ENCODE assay signal across 8 mouse cellular contexts in the genomic region with DNA sequence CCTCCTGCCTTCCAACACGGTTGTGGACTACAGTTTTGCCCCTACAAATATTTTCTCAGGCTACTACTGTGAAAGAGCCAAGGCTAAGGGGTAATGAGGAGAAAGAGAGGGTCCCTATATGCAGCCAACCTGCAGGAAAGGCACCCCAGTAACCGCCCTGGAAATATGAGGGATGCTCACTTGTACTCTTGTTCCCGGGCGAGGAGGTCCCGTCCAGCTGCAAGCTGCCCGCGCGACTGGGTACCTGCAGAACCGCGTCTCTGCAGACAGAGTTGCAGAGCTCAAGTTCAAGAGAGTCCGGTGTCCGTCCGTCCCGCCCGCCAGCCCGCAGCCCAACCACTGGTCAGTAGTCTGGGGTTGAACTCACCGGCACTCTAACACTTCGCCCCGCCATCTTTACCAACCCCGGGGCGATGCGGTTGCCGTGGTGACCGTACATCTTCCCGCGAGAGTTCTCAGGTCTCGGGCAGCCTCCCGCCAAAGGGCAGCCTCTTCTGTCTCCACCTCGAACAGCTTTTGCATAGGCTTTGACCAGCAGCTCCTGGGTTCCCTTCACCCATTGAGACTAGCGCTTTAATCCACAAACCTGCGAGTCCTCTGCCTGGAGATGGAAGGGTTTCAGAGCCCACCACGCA. TPM values are rescaled to one million over a fixed set of nuclear protein-coding genes. Genes with fewer than 3 reads are reported as not detected.
DNase-seq lines count a peak whose midpoint lies in the region; ATAC-seq and TF ChIP-seq lines count a peak whose summit lies in the region.

No protein-coding gene starts in this region.

- peak; percentile 31; the same call in 1 of the 2 replicates for TF ChIP-seq POLR2A in limb, embryonic 14.5 days (IDR thresholded peaks at IDR 0.05; ENCODE audit: borderline replicate concordance, extremely low read depth, insufficient read depth, insufficient read length)

- H3K4me2 ChIP-seq in embryonic facial prominence, embryonic 13.5 days: peak overlapping the region; percentile 78
- H3K4me2 ChIP-seq in limb, embryonic 14.5 days (replicated peaks; ENCODE audit: low read depth, low read length, severe bottlenecking): peak overlapping the region; percentile 65
- H3K4me2 ChIP-seq in midbrain, postnatal 0 days (ENCODE audit: low read depth, low read length, poor library complexity, severe bottlenecking): peak overlapping the region; percentile 60

- peak overlapping the region; percentile 80 for H3K9ac ChIP-seq in embryonic facial prominence, embryonic 13.5 days
- peak overlapping the region; percentile 79 for H3K9ac ChIP-seq in limb, embryonic 14.5 days (ENCODE audit: low read depth, low read length, severe bottlenecking)
- H3K9ac ChIP-seq in midbrain, postnatal 0 days (replicated peaks; ENCODE audit: low read length, poor library complexity, severe bottlenecking): peak overlapping the region; percentile 75

- peak overlapping the region; percentile 89 for H3K27ac ChIP-seq in embryonic facial prominence, embryonic 13.5 days
- peak overlapping the region; percentile 63 for H3K27ac ChIP-seq in limb, embryonic 14.5 days (replicated peaks; ENCODE audit: low read depth, low read length)
- peak overlapping the region; percentile 84 for H3K27ac ChIP-seq in midbrain, postnatal 0 days (ENCODE audit: low read depth, low read length)

- under 1% methylated on average over 32 of the region's 32 CpGs for WGBS in embryonic facial prominence, embryonic 13.5 days
- WGBS in limb, embryonic 14.5 days: under 1% methylated on average over 32 of the region's 32 CpGs
- WGBS in midbrain, postnatal 0 days: under 1% methylated on average over 32 of the region's 32 CpGs

- peaks cover 9% of the 10 kb centered on the region for H3K36me3 ChIP-seq in embryonic facial prominence, embryonic 13.5 days
- no peaks in the 10 kb centered on the region for H3K36me3 ChIP-seq in limb, embryonic 14.5 days (ENCODE audit: control insufficient read depth, insufficient read depth, low read length)
- H3K36me3 ChIP-seq in midbrain, postnatal 0 days (ENCODE audit: insufficient read depth, low read length): no peaks in the 10 kb centered on the region; the same call in 1 of the 2 replicates

- no peaks in the 10 kb centered on the region for H3K27me3 ChIP-seq in embryonic facial prominence, embryonic 13.5 days
- H3K27me3 ChIP-seq in limb, embryonic 14.5 days (ENCODE audit: control insufficient read depth, insufficient read depth, low read length): no peaks in the 10 kb centered on the region
- H3K27me3 ChIP-seq in midbrain, postnatal 0 days (ENCODE audit: insufficient read depth, low read length): no peaks in the 10 kb centered on the region

- peaks cover 13% of the 10 kb centered on the region for H3K4me1 ChIP-seq in embryonic facial prominence, embryonic 13.5 days
- peaks cover 5% of the 10 kb centered on the region; the same call in 1 of the 2 replicates for H3K4me1 ChIP-seq in limb, embryonic 14.5 days (ENCODE audit: control insufficient read depth, insufficient read depth, low read length)
- H3K4me1 ChIP-seq in midbrain, postnatal 0 days (ENCODE audit: insufficient read depth, low read length): no peaks in the 10 kb centered on the region; the same call in 1 of the 2 replicates

- peak; percentile 78; the same call in 1 of the 2 replicates for ATAC-seq in embryonic facial prominence, embryonic 13.5 days (ENCODE audit: insufficient number of reproducible peaks, insufficient read depth, low FRiP score, low TSS enrichment, low read depth)
- peak; percentile 95 for ATAC-seq in limb, embryonic 14.5 days (ENCODE audit: low FRiP score, low read depth)
- peak; percentile 95 for ATAC-seq in midbrain, postnatal 0 days (ENCODE audit: low FRiP score)

- DNase-seq in 3134 (ENCODE audit: extremely low read depth, insufficient read length, low spot score): peak; percentile 90
- DNase-seq in adrenal gland, postnatal 36 days: peak; percentile 93 to 95
- peak; percentile 87 for DNase-seq in heart, adult 8-10 months (ENCODE audit: low spot score)
- DNase-seq in kidney, adult 9 months: peak; percentile 95
- DNase-seq in limb, embryonic 14.5 days (ENCODE audit: low spot score): peak; percentile 87
- DNase-seq in midbrain, postnatal 0 days (ENCODE audit: low spot score): peak; percentile 93
- peak; percentile 88 to 95 for DNase-seq in spleen, postnatal 14 days (ENCODE audit: low spot score in 2 of 2)

- no peaks in the 10 kb centered on the region for H3K9me3 ChIP-seq in embryonic facial prominence, embryonic 13.5 days
- no peaks in the 10 kb centered on the region for H3K9me3 ChIP-seq in limb, embryonic 14.5 days (ENCODE audit: control insufficient read depth, low read length)
- no peaks in the 10 kb centered on the region for H3K9me3 ChIP-seq in midbrain, postnatal 0 days (ENCODE audit: low read length)

- TF ChIP-seq CTCF in midbrain, postnatal 0 days (IDR thresholded peaks at IDR 0.05): no peak

- peak overlapping the region; percentile 70 for H3K4me3 ChIP-seq in embryonic facial prominence, embryonic 13.5 days
- peak overlapping the region; percentile 71 for H3K4me3 ChIP-seq in limb, embryonic 14.5 days (replicated peaks; ENCODE audit: low read length)
- H3K4me3 ChIP-seq in midbrain, postnatal 0 days (ENCODE audit: low read depth, low read length): peak overlapping the region; percentile 61

RNA-seq across cellular contexts. Expression of gene Tex9, which starts 0.3 kb away (rescaled TPM):
- 1 to 10 TPM; 4.0 to 4.7 TPM for total RNA-seq in adrenal gland, postnatal 36 days (2021)
- polyA plus RNA-seq in embryonic facial prominence, embryonic 13.5 days (2015; fragmentation: Nextera tagmentation; extraction: Ambion mirVana): 44.5 and 48.2 TPM in 2 replicates
- 1 to 10 TPM; 2.0 to 2.6 (median 2.4) TPM for total RNA-seq in heart, adult 8-10 months (2022)
- 15.6 and 26.0 TPM in 2 replicates for polyA plus RNA-seq in limb, embryonic 14.5 days (2012; rRNA removed)
- polyA plus RNA-seq in limb, embryonic 14.5 days (2014; fragmentation: Nextera tagmentation; extraction: Ambion mirVana): 24.0 and 26.5 TPM in 2 replicates
- total RNA-seq in midbrain, postnatal 0 days (2014; rRNA removed): 21.1 and 25.4 TPM in 2 replicates
- polyA plus RNA-seq in midbrain, postnatal 0 days (2015; fragmentation: Nextera tagmentation; extraction: Ambion mirVana): 35.9 and 44.0 TPM in 2 replicates

RNA-seq across cellular contexts. Expression of gene Rfx7, which starts 40.4 kb away (rescaled TPM):
- total RNA-seq in adrenal gland, postnatal 36 days (2021): 10 to 100 TPM; 19.4 to 22.8 TPM
- polyA plus RNA-seq in embryonic facial prominence, embryonic 13.5 days (2015; fragmentation: Nextera tagmentation; extraction: Ambion mirVana): 12.4 and 13.3 TPM in 2 replicates
- 1 to 10 TPM; 7.4 to 8.9 (median 8.7) TPM for total RNA-seq in heart, adult 8-10 months (2022)
- polyA plus RNA-seq in limb, embryonic 14.5 days (2012; rRNA removed): 14.1 and 16.0 TPM in 2 replicates
- polyA plus RNA-seq in limb, embryonic 14.5 days (2014; fragmentation: Nextera tagmentation; extraction: Ambion mirVana): 14.2 and 14.3 TPM in 2 replicates
- 41.5 and 48.2 TPM in 2 replicates for total RNA-seq in midbrain, postnatal 0 days (2014; rRNA removed)
- 9.3 and 12.2 TPM in 2 replicates for polyA plus RNA-seq in midbrain, postnatal 0 days (2015; fragmentation: Nextera tagmentation; extraction: Ambion mirVana)

RNA-seq across cellular contexts. Expression of gene Mns1, which starts 53.9 kb away (rescaled TPM):
- 1 to 10 TPM; 2.7 to 4.0 TPM for total RNA-seq in adrenal gland, postnatal 36 days (2021)
- 29.6 and 34.1 TPM in 2 replicates for polyA plus RNA-seq in embryonic facial prominence, embryonic 13.5 days (2015; fragmentation: Nextera tagmentation; extraction: Ambion mirVana)
- total RNA-seq in heart, adult 8-10 months (2022): under 1 TPM in 3 of 4 experiments, not detected in 1; 0.12 to 0.22 (median 0.14) TPM
- polyA plus RNA-seq in limb, embryonic 14.5 days (2012; rRNA removed): 6.9 and 15.4 TPM in 2 replicates
- polyA plus RNA-seq in limb, embryonic 14.5 days (2014; fragmentation: Nextera tagmentation; extraction: Ambion mirVana): 22.5 and 23.1 TPM in 2 replicates
- 1.1 and 3.1 TPM in 2 replicates for total RNA-seq in midbrain, postnatal 0 days (2014; rRNA removed)
- polyA plus RNA-seq in midbrain, postnatal 0 days (2015; fragmentation: Nextera tagmentation; extraction: Ambion mirVana): 2.6 and 3.1 TPM in 2 replicates

Comparison
In these comparisons a context has a peak if more than half of its experiments do, and no peak if none do; other contexts are left out.
1. Peak in every context shown above with its lines: DNase-seq, ATAC-seq, H3K4me3 ChIP-seq and H3K27ac ChIP-seq.